Mouse (Mus musculus) lung, embryonic 15.5 days (tissue): ENCODE measurements at regions not wholly inside any gene's neighbourhood (a gene's known extent, or its start where the extent isn't known, plus 50 kb on each side); places are given as distances from the start of the nearest gene placed in this dataset.
"Not testable (repeated sequence)": the region's sequence is repeated elsewhere in the genome, so short reads cannot be mapped to it uniquely, and the experiment has no call there.

Source experiments
- ATAC-seq: fragments of 200-750 bp; cut with Nextera tagmentation; 2 replicates; pipeline ENCODE4 v1.8.0; 2017; ENCODE audit warnings: moderate number of reproducible peaks, borderline replicate concordance; ENCODE audit not compliant: low FRiP score, low TSS enrichment; ENCODE audit errors: extremely low read depth
- H3K27ac ChIP-seq: fragments of 300-500 bp; sonication (generic); 2 replicates; pipeline ENCODE4 v1.5.1; 2015; ENCODE audit warnings: moderate library complexity, mild to moderate bottlenecking, inconsistent platforms
- H3K27me3 ChIP-seq: fragments of 300-500 bp; sonication (generic); 2 replicates; pipeline ENCODE4 v1.6.1; 2015; ENCODE audit warnings: inconsistent platforms
- H3K36me3 ChIP-seq: fragments of 300-500 bp; sonication (generic); 2 replicates; pipeline ENCODE4 v1.6.1; 2015; ENCODE audit warnings: inconsistent platforms
- H3K4me1 ChIP-seq: fragments of 300-500 bp; sonication (generic); 2 replicates; pipeline ENCODE4 v1.6.1; 2015; ENCODE audit warnings: inconsistent platforms
- H3K4me2 ChIP-seq: fragments of 300-500 bp; sonication (generic); 2 replicates; pipeline ENCODE4 v1.6.1; 2015; ENCODE audit warnings: inconsistent platforms, mild to moderate bottlenecking, moderate library complexity
- H3K4me3 ChIP-seq: fragments of 300-500 bp; sonication (generic); 2 replicates; pipeline ENCODE4 v1.5.1; 2015; ENCODE audit warnings: mild to moderate bottlenecking, inconsistent platforms
- H3K9ac ChIP-seq: fragments of 300-500 bp; sonication (generic); 2 replicates; pipeline ENCODE4 v1.6.1; 2015; ENCODE audit warnings: inconsistent platforms
- H3K9me3 ChIP-seq: fragments of 300-500 bp; sonication (generic); 2 replicates; pipeline ENCODE4 v1.6.1; 2016; ENCODE audit warnings: inconsistent platforms
- WGBS: fragments of 180-500 bp; shearing (Covaris S2); methylation state at CpG from one replicate; pipeline ENCODE4 v1.1.7; 2015; 5-methylcytosine and 5-hydroxymethylcytosine counted together

- Histone ChIP-seq H3K36me3 (no peaks in the 10 kb centered on the region), H3K27me3 (no peaks in the 10 kb centered on the region), H3K9me3 (no peaks in the 10 kb centered on the region), H3K4me2 (no peak overlapping the region), H3K27ac (no peak overlapping the region), H3K4me3 (no peak overlapping the region), H3K4me1 (no peaks in the 10 kb centered on the region), H3K9ac (no peak overlapping the region)
- ATAC-seq, result no peak
- WGBS, result 83% methylated on average over 13 of the region's 13 CpGs
Observed at GRCm38 (mm10) chr17:84844950-84845349, 54.4 kb upstream of the Lrpprc start.

GRCm38 (mm10) chr17:84846141-84846540 lies 55.6 kb upstream of the Lrpprc start:
- Histone ChIP-seq H3K36me3 (no peaks in the 10 kb centered on the region), H3K9me3 (no peaks in the 10 kb centered on the region), H3K4me1 (no peaks in the 10 kb centered on the region), H3K4me3 (no peak overlapping the region), H3K27me3 (no peaks in the 10 kb centered on the region), H3K9ac (no peak overlapping the region), H3K27ac (no peak overlapping the region), H3K4me2 (no peak overlapping the region)
- WGBS, result 83% methylated on average over 9 of the region's 9 CpGs
- ATAC-seq, result no peak

DNA sequence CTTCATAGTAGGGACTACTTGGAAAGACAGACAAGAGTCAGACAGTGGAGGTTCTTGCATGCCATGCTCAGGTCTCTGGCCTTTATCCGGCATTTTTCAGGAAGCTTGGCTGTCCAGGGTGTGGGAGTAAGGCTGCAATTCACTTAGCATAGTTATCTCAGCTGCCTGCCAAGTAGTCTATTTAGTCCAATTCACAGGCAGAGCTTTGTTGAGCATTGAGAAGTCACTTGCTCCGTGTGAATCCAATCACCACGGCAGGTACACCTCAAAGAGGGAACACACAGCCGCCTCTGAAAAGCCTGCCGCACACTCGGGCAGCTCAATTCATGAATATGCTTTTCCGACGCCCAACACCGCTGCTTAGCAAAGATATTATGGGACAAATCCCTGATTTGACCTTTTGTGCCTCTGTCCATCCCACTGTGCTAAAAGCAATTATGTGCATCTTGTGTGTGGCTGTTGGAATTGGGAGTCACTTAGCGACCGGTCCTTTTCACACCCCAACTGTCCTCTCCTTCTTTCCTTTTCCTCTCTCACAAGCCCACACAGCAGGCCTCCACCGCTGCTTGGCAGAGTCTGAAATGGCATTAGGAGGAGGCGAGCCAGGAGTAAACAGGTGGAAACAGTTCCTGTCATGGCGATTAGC lies 57.9 kb upstream of the Lrpprc start:
- no peak overlapping the region for H3K4me3 ChIP-seq
- no peak overlapping the region for H3K27ac ChIP-seq
- no peak overlapping the region for H3K4me2 ChIP-seq
- no peak overlapping the region for H3K9ac ChIP-seq
- H3K36me3 ChIP-seq, result no peaks in the 10 kb centered on the region
- no peaks in the 10 kb centered on the region for H3K9me3 ChIP-seq
- H3K27me3 ChIP-seq, result no peaks in the 10 kb centered on the region
- 51% methylated on average over 14 of the region's 14 CpGs for WGBS
- no peaks in the 10 kb centered on the region for H3K4me1 ChIP-seq
- no peak for ATAC-seq

DNA sequence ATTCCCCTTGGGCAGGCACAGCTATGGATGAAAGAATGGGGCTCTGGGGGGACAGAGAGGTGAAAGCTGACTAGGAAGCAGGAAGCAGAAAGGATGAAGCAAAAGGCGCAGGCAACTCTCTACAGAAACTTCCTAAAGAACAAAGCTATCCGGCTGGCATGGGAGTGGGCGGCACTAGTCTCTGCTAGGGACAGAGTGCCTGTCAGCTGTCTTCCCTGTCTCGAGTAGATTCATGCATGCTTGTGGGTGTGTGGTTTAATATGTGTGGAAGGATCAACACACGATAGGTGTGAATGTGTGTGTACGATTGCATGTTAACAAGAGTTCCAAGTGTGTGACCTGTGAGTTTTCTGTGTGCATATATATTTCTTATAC lies 58.4 kb upstream of the Lrpprc start:
- no peak for ATAC-seq
- Histone ChIP-seq H3K4me2 (no peak overlapping the region), H3K9ac (no peak overlapping the region), H3K27ac (no peak overlapping the region), H3K4me1 (no peaks in the 10 kb centered on the region), H3K27me3 (no peaks in the 10 kb centered on the region), H3K36me3 (no peaks in the 10 kb centered on the region), H3K4me3 (no peak overlapping the region), H3K9me3 (no peaks in the 10 kb centered on the region)
- 57% methylated on average over 6 of the region's 6 CpGs for WGBS

DNA sequence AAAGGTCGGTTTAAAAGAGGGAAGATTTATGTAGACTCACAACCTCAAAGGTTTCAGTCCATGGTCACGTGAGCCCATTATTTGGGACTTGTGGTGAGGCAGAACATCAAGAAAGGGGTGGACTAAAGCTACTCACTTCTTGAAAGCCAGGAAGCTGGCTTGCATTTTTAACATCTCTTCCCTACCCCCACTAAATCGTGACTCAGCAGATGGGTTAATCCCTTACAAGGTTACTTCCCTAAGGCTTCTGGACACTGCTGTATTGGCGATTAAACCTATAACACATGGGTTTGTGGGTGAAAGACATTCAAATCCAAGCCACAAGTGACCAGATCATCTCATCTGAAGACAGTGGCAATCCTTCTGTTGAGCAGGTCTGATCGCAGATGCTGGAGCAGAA lies 59.9 kb upstream of the Lrpprc start:
- H3K4me1 ChIP-seq, result no peaks in the 10 kb centered on the region
- H3K4me2 ChIP-seq, result no peak overlapping the region
- no peak overlapping the region for H3K4me3 ChIP-seq
- no peak overlapping the region for H3K9ac ChIP-seq
- H3K36me3 ChIP-seq, result no peaks in the 10 kb centered on the region
- no peaks in the 10 kb centered on the region for H3K9me3 ChIP-seq
- WGBS, result 59% methylated on average over 5 of the region's 5 CpGs
- H3K27ac ChIP-seq, result no peak overlapping the region
- ATAC-seq, result no peak
- H3K27me3 ChIP-seq, result no peaks in the 10 kb centered on the region

- H3K4me1 ChIP-seq, result no peaks in the 10 kb centered on the region
- no peak overlapping the region for H3K9ac ChIP-seq
- H3K27ac ChIP-seq, result no peak overlapping the region
- ATAC-seq, result no peak
- no peaks in the 10 kb centered on the region for H3K27me3 ChIP-seq
- no peaks in the 10 kb centered on the region for H3K36me3 ChIP-seq
- no peak overlapping the region for H3K4me2 ChIP-seq
- no peaks in the 10 kb centered on the region for H3K9me3 ChIP-seq
- WGBS, result 77% methylated on average over 5 of the region's 5 CpGs
- no peak overlapping the region for H3K4me3 ChIP-seq
Observed at GRCm38 (mm10) chr17:84850893-84851292, 60.3 kb upstream of the Lrpprc start.

DNA sequence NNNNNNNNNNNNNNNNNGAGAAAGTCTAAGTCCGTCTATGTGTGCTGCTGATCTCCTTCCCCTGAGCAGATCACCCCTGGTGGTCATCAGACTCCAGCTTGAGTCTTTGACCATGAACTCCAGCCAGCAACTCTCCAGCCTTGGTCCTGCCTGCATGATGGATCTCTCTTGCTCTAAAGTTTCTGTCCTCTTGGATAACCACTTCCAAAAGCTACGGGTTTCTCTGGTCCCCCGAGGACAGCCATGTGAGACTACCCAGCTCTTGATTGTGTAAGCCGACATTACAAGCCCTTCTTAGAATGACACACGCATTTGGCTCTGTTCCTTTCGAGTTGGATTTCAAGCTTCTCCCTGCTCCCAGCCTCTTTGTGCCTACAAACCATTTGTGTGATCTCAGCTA lies 66.4 kb upstream of the Lrpprc start:
- Histone ChIP-seq H3K9me3 (no peaks in the 10 kb centered on the region), H3K4me1 (no peaks in the 10 kb centered on the region)
- WGBS, result 75% methylated on average over 6 of the region's 6 CpGs

GRCm38 (mm10) chr17:84858830-84859229 lies 68.2 kb upstream of the Lrpprc start:
- Histone ChIP-seq H3K4me3 (no peak overlapping the region), H3K9me3 (no peaks in the 10 kb centered on the region), H3K27me3 (no peaks in the 10 kb centered on the region), H3K9ac (no peak overlapping the region), H3K27ac (no peak overlapping the region), H3K4me1 (no peaks in the 10 kb centered on the region), H3K4me2 (no peak overlapping the region), H3K36me3 (no peaks in the 10 kb centered on the region)
- no peak for ATAC-seq
- WGBS, result 29% methylated on average over 4 of the region's 4 CpGs

More for the DNA sequence above, 66.4 kb upstream of the Lrpprc start:
- Histone ChIP-seq H3K27me3 (no peaks in the 10 kb centered on the region), H3K36me3 (no peaks in the 10 kb centered on the region), H3K4me3 (no peak overlapping the region), H3K27ac (no peak overlapping the region), H3K4me2 (no peak overlapping the region), H3K9ac (no peak overlapping the region)
- ATAC-seq, result no peak

DNA sequence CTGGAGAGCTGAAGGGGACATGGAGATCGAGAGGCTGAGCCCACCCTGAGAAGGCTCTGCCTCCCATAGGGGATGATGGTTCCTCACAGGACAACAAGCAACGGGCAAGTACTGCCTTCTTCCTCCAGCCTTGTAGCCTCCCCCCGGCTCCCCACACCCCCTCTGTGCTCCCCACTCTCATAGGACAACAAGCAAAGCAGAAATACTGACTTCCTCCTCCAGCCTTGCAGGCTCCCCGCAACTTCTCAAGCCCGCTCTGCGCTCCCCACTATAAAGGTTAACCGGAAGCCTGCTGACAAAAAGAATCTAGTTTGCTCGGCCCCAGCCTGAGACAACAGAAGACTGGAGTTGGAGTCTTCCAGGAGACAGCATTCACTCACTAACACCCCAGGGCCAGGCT lies 69.3 kb upstream of the Lrpprc start:
- 65% methylated on average over 8 of the region's 8 CpGs for WGBS
- Histone ChIP-seq H3K36me3 (no peaks in the 10 kb centered on the region), H3K4me3 (no peak overlapping the region), H3K27me3 (no peaks in the 10 kb centered on the region), H3K4me2 (no peak overlapping the region), H3K9me3 (no peaks in the 10 kb centered on the region), H3K9ac (no peak overlapping the region), H3K27ac (no peak overlapping the region), H3K4me1 (no peaks in the 10 kb centered on the region)
- ATAC-seq, result no peak

DNA sequence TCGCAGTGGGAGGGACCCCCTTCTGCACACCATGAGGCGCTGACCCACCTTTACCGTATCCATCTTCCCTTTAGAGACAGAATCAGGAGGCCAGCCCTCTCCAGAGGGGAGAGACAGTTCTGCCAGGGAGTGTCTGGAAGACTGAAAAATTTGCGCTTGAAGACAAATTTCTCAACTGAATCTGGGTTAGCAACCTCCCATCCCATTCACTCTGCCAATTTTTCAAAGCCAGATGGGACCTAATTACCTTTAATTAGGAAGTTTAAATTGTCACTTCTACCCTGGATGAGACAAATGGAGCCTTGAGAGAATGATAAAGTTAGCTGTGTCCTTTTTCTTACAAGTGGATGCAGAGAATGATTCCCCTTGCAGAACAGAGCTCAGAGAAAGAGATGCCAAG lies 70.2 kb upstream of the Lrpprc start:
- no peak overlapping the region for H3K27ac ChIP-seq
- no peak overlapping the region for H3K4me2 ChIP-seq
- no peaks in the 10 kb centered on the region for H3K9me3 ChIP-seq
- ATAC-seq, result no peak
- no peak overlapping the region for H3K4me3 ChIP-seq
- H3K27me3 ChIP-seq, result no peaks in the 10 kb centered on the region
- no peaks in the 10 kb centered on the region for H3K4me1 ChIP-seq
- 65% methylated on average over 4 of the region's 4 CpGs for WGBS
- H3K36me3 ChIP-seq, result no peaks in the 10 kb centered on the region
- H3K9ac ChIP-seq, result no peak overlapping the region

DNA sequence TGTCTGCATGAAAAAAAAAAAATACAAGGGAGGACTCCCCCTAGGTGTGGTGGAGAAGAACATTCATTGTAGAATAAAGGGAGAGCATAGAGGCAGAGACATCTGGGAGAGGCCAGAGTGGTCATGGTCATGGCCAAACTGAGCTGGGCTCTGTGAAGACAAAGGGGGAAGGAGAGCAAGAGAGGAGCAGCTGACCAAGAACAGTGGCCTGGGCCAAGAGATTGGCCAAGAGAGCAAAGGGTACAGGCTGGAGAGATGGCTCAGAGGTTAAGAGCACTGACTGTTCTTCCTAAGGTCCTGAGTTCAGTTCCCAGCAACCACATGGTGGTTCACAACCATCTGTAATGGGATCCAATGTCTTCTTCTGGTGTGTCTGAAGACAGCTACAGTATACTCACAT lies 73.6 kb upstream of the Lrpprc start:
- H3K9ac ChIP-seq, H3K4me2 ChIP-seq, H3K4me3 ChIP-seq, H3K36me3 ChIP-seq, H3K4me1 ChIP-seq, H3K27ac ChIP-seq, H3K9me3 ChIP-seq, ATAC-seq, H3K27me3 ChIP-seq: not testable (repeated sequence)

GRCm38 (mm10) chr17:84865158-84865557 lies 74.6 kb upstream of the Lrpprc start:
- Histone ChIP-seq H3K4me3 (no peak overlapping the region), H3K9ac (no peak overlapping the region), H3K4me2 (no peak overlapping the region), H3K9me3 (no peaks in the 10 kb centered on the region), H3K27ac (no peak overlapping the region), H3K27me3 (no peaks in the 10 kb centered on the region), H3K4me1 (no peaks in the 10 kb centered on the region), H3K36me3 (no peaks in the 10 kb centered on the region)
- WGBS, result 58% methylated on average over 2 of the region's 2 CpGs
- no peak for ATAC-seq

DNA sequence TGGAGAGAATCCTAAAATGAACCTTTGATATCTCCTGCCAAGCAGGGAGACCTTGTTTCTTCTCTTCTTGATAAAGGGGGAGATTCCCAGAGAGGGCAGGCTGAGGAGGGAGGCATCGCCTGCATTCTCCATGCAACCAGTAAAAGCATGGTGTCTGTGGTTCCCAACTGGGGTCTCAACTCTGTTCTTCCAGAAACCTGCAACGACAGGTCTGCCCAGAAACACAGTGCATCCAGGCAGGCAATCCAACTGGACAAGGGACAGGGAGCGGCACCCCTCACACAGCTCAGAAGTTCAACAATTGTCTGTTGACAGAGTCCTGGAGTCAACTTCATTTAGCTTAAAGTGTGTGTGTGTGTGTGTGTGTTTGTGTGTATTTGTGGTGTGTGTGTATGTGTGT lies 75.0 kb upstream of the Lrpprc start:
- Histone ChIP-seq H3K4me1 (no peaks in the 10 kb centered on the region), H3K36me3 (no peaks in the 10 kb centered on the region), H3K4me3 (no peak overlapping the region), H3K4me2 (no peak overlapping the region), H3K27ac (no peak overlapping the region), H3K9ac (no peak overlapping the region), H3K27me3 (no peaks in the 10 kb centered on the region), H3K9me3 (no peaks in the 10 kb centered on the region)
- 64% methylated on average over 3 of the region's 3 CpGs for WGBS
- no peak for ATAC-seq
